Mouse (Mus musculus): ENCODE measurements at regions not wholly inside any gene's neighbourhood (a gene's known extent, or its start where the extent isn't known, plus 50 kb on each side); places are given as distances from the start of the nearest gene placed in this dataset.

GRCm38 (mm10) chr1:107677404-107677803, 87.6 kb downstream of the Serpinb8 start:
- WGBS (ENCODE audit: insufficient replicate concordance): 78% methylated on average over 2 of the region's 2 CpGs
- no peak overlapping the region for H3K4me3 ChIP-seq (ENCODE audit: low read depth, low read length)
- no peaks in the 10 kb centered on the region for H3K27me3 ChIP-seq (ENCODE audit: insufficient read depth, low read length)
- no peak overlapping the region for H3K9ac ChIP-seq (replicated peaks)
- no peaks in the 10 kb centered on the region for H3K36me3 ChIP-seq (replicated peaks; ENCODE audit: insufficient read depth, low read length)
- H3K9me3 ChIP-seq (ENCODE audit: low read length): no peaks in the 10 kb centered on the region
- DNase-seq: no peak
- no peak overlapping the region for H3K4me2 ChIP-seq (ENCODE audit: low read depth, low read length)
- no peak overlapping the region for H3K27ac ChIP-seq (ENCODE audit: low read depth)
- no peak for TF ChIP-seq CTCF (IDR thresholded peaks at IDR 0.05; ENCODE audit: low read depth)
- no peak for TF ChIP-seq EP300 (IDR thresholded peaks at IDR 0.05; ENCODE audit: low read depth)
- no peak for ATAC-seq
- no peaks in the 10 kb centered on the region for H3K4me1 ChIP-seq (ENCODE audit: insufficient read depth)

- no peaks in the 10 kb centered on the region for H3K9me3 ChIP-seq (ENCODE audit: low read length)
- 42% methylated on average over 2 of the region's 2 CpGs for WGBS (ENCODE audit: insufficient replicate concordance)
- TF ChIP-seq EP300 (IDR thresholded peaks at IDR 0.05; ENCODE audit: low read depth): no peak
- TF ChIP-seq CTCF (IDR thresholded peaks at IDR 0.05; ENCODE audit: low read depth): no peak
Measured at GRCm38 (mm10) chr1:107696858-107697257, 107.1 kb downstream of the Serpinb8 start.

GRCm38 (mm10) chr1:107706108-107706548, 116.3 kb downstream of the Serpinb8 start:
- Histone ChIP-seq H3K36me3 (replicated peaks; ENCODE audit: insufficient read depth, low read length) (no peaks in the 10 kb centered on the region), H3K27me3 (ENCODE audit: insufficient read depth, low read length) (no peaks in the 10 kb centered on the region), H3K4me3 (ENCODE audit: low read depth, low read length) (no peak overlapping the region), H3K4me2 (ENCODE audit: low read depth, low read length) (no peak overlapping the region), H3K4me1 (ENCODE audit: insufficient read depth) (no peaks in the 10 kb centered on the region), H3K9me3 (ENCODE audit: low read length) (no peaks in the 10 kb centered on the region), H3K9ac (replicated peaks) (no peak overlapping the region), H3K27ac (ENCODE audit: low read depth) (no peak overlapping the region)
- TF ChIP-seq CTCF (IDR thresholded peaks at IDR 0.05; ENCODE audit: low read depth) (no peak), EP300 (IDR thresholded peaks at IDR 0.05; ENCODE audit: low read depth) (no peak)
- ATAC-seq (no peak), DNase-seq (no peak)

More at GRCm38 (mm10) chr1:107696858-107697257, 107.1 kb downstream of the Serpinb8 start:
- Histone ChIP-seq H3K27me3 (ENCODE audit: insufficient read depth, low read length) (no peaks in the 10 kb centered on the region), H3K4me3 (ENCODE audit: low read depth, low read length) (no peak overlapping the region), H3K9ac (replicated peaks) (no peak overlapping the region), H3K4me2 (ENCODE audit: low read depth, low read length) (no peak overlapping the region), H3K36me3 (replicated peaks; ENCODE audit: insufficient read depth, low read length) (no peaks in the 10 kb centered on the region), H3K27ac (ENCODE audit: low read depth) (no peak overlapping the region), H3K4me1 (ENCODE audit: insufficient read depth) (no peaks in the 10 kb centered on the region)
- no peak for ATAC-seq
- DNase-seq: no peak

GRCm38 (mm10) chr1:107708601-107709000, 118.8 kb downstream of the Serpinb8 start:
- TF ChIP-seq EP300 (IDR thresholded peaks at IDR 0.05; ENCODE audit: low read depth): no peak
- TF ChIP-seq CTCF (IDR thresholded peaks at IDR 0.05; ENCODE audit: low read depth): no peak
- Histone ChIP-seq H3K27me3 (ENCODE audit: insufficient read depth, low read length) (no peaks in the 10 kb centered on the region), H3K4me2 (ENCODE audit: low read depth, low read length) (no peak overlapping the region), H3K27ac (ENCODE audit: low read depth) (no peak overlapping the region), H3K9me3 (ENCODE audit: low read length) (no peaks in the 10 kb centered on the region), H3K4me1 (ENCODE audit: insufficient read depth) (no peaks in the 10 kb centered on the region), H3K4me3 (ENCODE audit: low read depth, low read length) (no peak overlapping the region), H3K9ac (replicated peaks) (no peak overlapping the region), H3K36me3 (replicated peaks; ENCODE audit: insufficient read depth, low read length) (no peaks in the 10 kb centered on the region)
- WGBS (ENCODE audit: insufficient replicate concordance): 78% methylated on average over 5 of the region's 5 CpGs
- no peak for DNase-seq
- no peak for ATAC-seq

GRCm38 (mm10) chr1:107714869-107715268, 125.1 kb downstream of the Serpinb8 start:
- 82% methylated on average over 1 of the region's 1 CpGs for WGBS (ENCODE audit: insufficient replicate concordance)
- ATAC-seq: no peak
- H3K4me2 ChIP-seq (ENCODE audit: low read depth, low read length): no peak overlapping the region

GRCm38 (mm10) chr1:107719304-107719703, 129.5 kb downstream of the Serpinb8 start:
- WGBS (ENCODE audit: insufficient replicate concordance): 62% methylated on average over 5 of the region's 5 CpGs
- H3K4me2 ChIP-seq (ENCODE audit: low read depth, low read length): no peak overlapping the region
- no peak for ATAC-seq

More at GRCm38 (mm10) chr1:107714869-107715268, 125.1 kb downstream of the Serpinb8 start:
- H3K27me3 ChIP-seq (ENCODE audit: insufficient read depth, low read length): no peaks in the 10 kb centered on the region
- no peak for DNase-seq
- no peak overlapping the region for H3K9ac ChIP-seq (replicated peaks)
- H3K36me3 ChIP-seq (replicated peaks; ENCODE audit: insufficient read depth, low read length): no peaks in the 10 kb centered on the region
- H3K27ac ChIP-seq (ENCODE audit: low read depth): no peak overlapping the region
- no peaks in the 10 kb centered on the region for H3K9me3 ChIP-seq (ENCODE audit: low read length)
- H3K4me1 ChIP-seq (ENCODE audit: insufficient read depth): no peaks in the 10 kb centered on the region
- no peak overlapping the region for H3K4me3 ChIP-seq (ENCODE audit: low read depth, low read length)
- no peak for TF ChIP-seq EP300 (IDR thresholded peaks at IDR 0.05; ENCODE audit: low read depth)
- no peak for TF ChIP-seq CTCF (IDR thresholded peaks at IDR 0.05; ENCODE audit: low read depth)

More at GRCm38 (mm10) chr1:107719304-107719703, 129.5 kb downstream of the Serpinb8 start:
- Histone ChIP-seq H3K36me3 (replicated peaks; ENCODE audit: insufficient read depth, low read length) (no peaks in the 10 kb centered on the region), H3K4me3 (ENCODE audit: low read depth, low read length) (no peak overlapping the region), H3K9ac (replicated peaks) (no peak overlapping the region), H3K9me3 (ENCODE audit: low read length) (no peaks in the 10 kb centered on the region), H3K27ac (ENCODE audit: low read depth) (no peak overlapping the region), H3K27me3 (ENCODE audit: insufficient read depth, low read length) (no peaks in the 10 kb centered on the region), H3K4me1 (ENCODE audit: insufficient read depth) (no peaks in the 10 kb centered on the region)
- TF ChIP-seq CTCF (IDR thresholded peaks at IDR 0.05; ENCODE audit: low read depth): no peak
- no peak for TF ChIP-seq EP300 (IDR thresholded peaks at IDR 0.05; ENCODE audit: low read depth)
- DNase-seq: no peak
